Mouse (Mus musculus) embryonic fibroblast, embryonic 13.5 days (primary cell): ENCODE data around the gene Shisa7.

Experiments
- CTCF ChIP-seq: IDR thresholded peaks from 2 replicates; pipeline ENCODE4 v1.5.1; 2011; ENCODE audit warnings: mild to moderate bottlenecking, control low read depth, low read length, moderate library complexity, borderline replicate concordance; ENCODE audit not compliant: insufficient read depth
- POLR2A ChIP-seq: IDR thresholded peaks from 2 replicates; pipeline ENCODE4 v1.6.1; 2011; ENCODE audit warnings: low read depth, mild to moderate bottlenecking, control low read depth, low read length, moderate library complexity

- no peak for TF ChIP-seq CTCF
- no peak for TF ChIP-seq POLR2A
These were observed 27.9 kb downstream of the Shisa7 start for GRCm38 (mm10) chr7:4816559-4816958.
